ENCODE assay signal across 9 mouse cellular contexts in genomic region chr15:102987124-102987833, GRCm38 (mm10). TPM values are rescaled to one million over a fixed set of nuclear protein-coding genes. Genes with fewer than 3 reads are reported as not detected.
DNase-seq lines count a peak whose midpoint lies in the region; TF ChIP-seq lines count a peak whose summit lies in the region.
"Had no signal": no experiment of that assay in that cellular context is flagged by ENCODE, and none has a peak within 500 bp of the region (broad histone marks: within the 10 kb centered on the region; RNA-seq: fewer than 3 reads in every experiment).

No protein-coding gene starts in this region.

- no peak overlapping the region for H3K9ac ChIP-seq in ES-E14 (ENCODE audit: insufficient read depth, low read depth, low read length, poor library complexity, severe bottlenecking)
- H3K9ac ChIP-seq: liver, embryonic 15.5 days had no signal

- in situ Hi-C loops in ES-E14 (cut with MboI; ENCODE audit: low sequenced_read_pairs in 2 of 2, unreplicated experiment in 2 of 2) = loop anchor here (5.0 to 25.0 kb wide), 4 partner anchors 62 to 325 kb away; partner anchors contain the start of genes Gpr84 (in 1 of the 2) and Hoxc13 (in 1 of the 2)

- H3K9me3 ChIP-seq in ES-E14 (ENCODE audit: control insufficient read depth, insufficient read depth, low read depth, low read length) = no peaks in the 10 kb centered on the region
- H3K9me3 ChIP-seq: liver, embryonic 15.5 days had no signal

- H3K27ac ChIP-seq in ES-E14 (ENCODE audit: insufficient read depth, low read depth, low read length, poor library complexity, severe bottlenecking) = no peak overlapping the region
- H3K27ac ChIP-seq: liver, embryonic 15.5 days had no signal

- H3K4me1 ChIP-seq in ES-E14 (ENCODE audit: control insufficient read depth in 2 of 2, insufficient read depth in 2 of 2, low read length in 2 of 2, poor library complexity in 1 of 2) = peaks cover 0 to 7% of the 10 kb centered on the region in 2 experiments; a peak in 1 of 4 replicates
- H3K4me1 ChIP-seq: liver, embryonic 15.5 days had no signal

- no peak overlapping the region for H3K4me3 ChIP-seq in ES-E14 (ENCODE audit: insufficient read depth in 1 of 2, low read depth in 1 of 2, low read length in 2 of 2, poor library complexity in 1 of 2, severe bottlenecking in 1 of 2)
- H3K4me3 ChIP-seq: liver, embryonic 15.5 days had no signal

- peak; percentile 93 for DNase-seq in ES-E14 (ENCODE audit: low read depth, low spot score)
- DNase-seq in c-Kit-negative CD71-positive TER-119-positive erythroid progenitor cells, embryonic 14.5 days (ENCODE audit: low read depth, low spot score) = peak; percentile 44
- DNase-seq in fibroblast of lung, adult 2 months (ENCODE audit: low read depth) = peak; percentile 47
- peak; percentile 97 for DNase-seq in heart, postnatal 4 days
- peak; percentile 68 to 89 for DNase-seq in layer of hippocampus, adult 18-20 months (ENCODE audit: low spot score in 2 of 2)
- DNase-seq in lung, postnatal 10 days = peak; percentile 95
- DNase-seq in retina, adult 2 months (ENCODE audit: low read depth, low spot score) = peak; percentile 81
- peak; percentile 75 for DNase-seq in thymus, postnatal 14 days

- no peaks in the 10 kb centered on the region for H3K36me3 ChIP-seq in ES-E14 (ENCODE audit: control insufficient read depth, insufficient read depth, low read length, poor library complexity, severe bottlenecking)
- H3K36me3 ChIP-seq: liver, embryonic 15.5 days had no signal

TF ChIP-seq in ES-E14, 5 proteins besides CTCF, POLR2A, EP300 and RAD21:
- TF ChIP-seq ZNF384 (IDR thresholded peaks at IDR 0.05; ENCODE audit: low read depth, low read length) (no peak), ZC3H11A (IDR thresholded peaks at IDR 0.05; ENCODE audit: borderline replicate concordance, low read depth, low read length) (no peak; the same call in 1 of the 2 replicates), CHD2 (IDR thresholded peaks at IDR 0.05; ENCODE audit: low read depth, low read length) (no peak), HCFC1 (IDR thresholded peaks at IDR 0.05; ENCODE audit: borderline replicate concordance, insufficient read depth, low read length) (no peak), MAFK (IDR thresholded peaks at IDR 0.05; ENCODE audit: insufficient read depth, low read depth, low read length) (no peak)
TF ChIP-seq in ES-E14: peak in this region for 0.

RNA-seq across cellular contexts. Expression of gene Hoxc8, which starts 3.1 kb away (rescaled TPM):
- 0.22 TPM in 1 of 2 replicates, not detected in the other for total RNA-seq in ES-E14 (2012; rRNA removed)
- not detected for total RNA-seq in heart, postnatal 4 days (2021)
- not detected for total RNA-seq in layer of hippocampus, adult 18-20 months (2021)

RNA-seq across cellular contexts. Expression of gene Hoxc6, which starts 10.8 kb away (rescaled TPM):
- total RNA-seq in ES-E14 (2012; rRNA removed) = 0.32 and 0.58 TPM in 2 replicates
- under 1 TPM in 1 of 2 experiments, not detected in 1; 0.16 TPM for total RNA-seq in heart, postnatal 4 days (2021)
- total RNA-seq in layer of hippocampus, adult 18-20 months (2021) = not detected

RNA-seq across cellular contexts. Expression of gene Hoxc9, which starts 11.0 kb away (rescaled TPM):
- 0.54 TPM in 1 of 2 replicates, not detected in the other for total RNA-seq in ES-E14 (2012; rRNA removed)
- not detected for total RNA-seq in heart, postnatal 4 days (2021)
- not detected for total RNA-seq in layer of hippocampus, adult 18-20 months (2021)

RNA-seq across cellular contexts. Expression of gene Hoxc5, which starts 20.0 kb away (rescaled TPM):
- 0.22 TPM in 1 of 2 replicates, not detected in the other for total RNA-seq in ES-E14 (2012; rRNA removed)
- not detected for total RNA-seq in heart, postnatal 4 days (2021)
- not detected for total RNA-seq in layer of hippocampus, adult 18-20 months (2021)

RNA-seq across cellular contexts. Expression of gene Hoxc10, which starts 20.7 kb away (rescaled TPM):
- total RNA-seq in ES-E14 (2012; rRNA removed) = 0.58 TPM in 1 of 2 replicates, not detected in the other
- total RNA-seq in heart, postnatal 4 days (2021) = not detected
- not detected for total RNA-seq in layer of hippocampus, adult 18-20 months (2021)

Comparison
In these comparisons a context has a peak if more than half of its experiments do, and no peak if none do; other contexts are left out.
1. DNase-seq: peak in every context shown above with its lines; median percentile 97 in heart, postnatal 4 days; 95 in lung, postnatal 10 days; 93 in ES-E14; 81 in retina, adult 2 months; 78 in layer of hippocampus, adult 18-20 months; 75 in thymus, postnatal 14 days; 47 in fibroblast of lung, adult 2 months; 44 in c-Kit-negative CD71-positive TER-119-positive erythroid progenitor cells, embryonic 14.5 days.